Mouse (Mus musculus) spleen, adult 2 months (tissue): Measurements from ENCODE around the gene Ccdc33.

ENCODE experiments used
- CTCF ChIP-seq: fragments of 200-500 bp; IDR thresholded peaks from 2 replicates; pipeline ENCODE4 v1.5.1; 2011; ENCODE audit warnings: mild to moderate bottlenecking, inconsistent platforms; ENCODE audit not compliant: insufficient read depth, insufficient read length, insufficient replicate concordance; ENCODE audit errors: extremely low read depth
- POLR2A ChIP-seq: fragments of 200-500 bp; IDR thresholded peaks from 2 replicates; pipeline ENCODE4 v1.6.1; 2011; ENCODE audit warnings: low read depth, low read length, inconsistent platforms

DNA sequence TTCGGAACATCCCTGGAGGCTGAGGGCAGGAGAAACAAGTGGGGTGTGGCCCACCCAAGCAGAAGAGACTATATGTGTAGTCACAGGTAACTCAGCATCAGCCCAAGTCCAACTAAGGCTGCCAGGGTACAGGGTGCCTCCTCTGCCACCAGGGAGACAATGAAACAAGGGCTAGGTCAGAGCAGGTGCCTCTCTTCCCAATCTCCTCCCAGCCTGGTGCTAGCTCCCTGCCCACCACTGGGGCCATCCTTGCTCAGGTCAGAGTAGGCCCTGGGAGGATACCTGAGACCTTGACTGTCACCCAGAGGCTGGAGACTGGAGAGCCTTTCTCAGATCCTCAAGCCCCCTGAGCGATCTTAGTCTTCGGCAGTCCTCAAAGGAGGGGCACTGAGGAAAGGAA, 43.5 kb upstream of the Ccdc33 start:
- no peak for TF ChIP-seq CTCF
- no peak for TF ChIP-seq POLR2A
